26 mouse cellular contexts compared by ENCODE assay signal in genomic region chr11:80698721-80699120, GRCm38 (mm10).
"Had no signal": no experiment of that assay in that cellular context is flagged by ENCODE, and none has a peak within 500 bp of the region (broad histone marks: within the 10 kb centered on the region; RNA-seq: fewer than 3 reads in every experiment).

No protein-coding gene starts in this region.

- H3K9me3 ChIP-seq: heart, embryonic 10.5 days; heart, embryonic 12.5 days; hindbrain, embryonic 10.5 days; hindbrain, embryonic 12.5 days; limb, embryonic 10.5 days; limb, embryonic 12.5 days; liver, embryonic 13.5 days had no signal

- ATAC-seq: hindbrain, embryonic 16.5 days; inflammation-experienced regulatory T-cells, adult 6 months; intestine, postnatal 0 days had no signal

- H3K9ac ChIP-seq: heart, embryonic 12.5 days; hindbrain, embryonic 12.5 days; hindbrain, embryonic 14.5 days; limb, embryonic 12.5 days; liver, embryonic 13.5 days had no signal

- H3K4me3 ChIP-seq: gastrocnemius, adult 2 months; heart, adult 2 months; heart, embryonic 10.5 days; heart, embryonic 12.5 days; hindbrain, embryonic 10.5 days; hindbrain, embryonic 12.5 days; layer of hippocampus, adult 2 months; left cerebral cortex, adult 2 months; limb, embryonic 10.5 days; limb, embryonic 12.5 days; liver, embryonic 13.5 days had no signal

- H3K27ac ChIP-seq: gastrocnemius, adult 2 months; heart, adult 2 months; heart, embryonic 10.5 days; hindbrain, embryonic 10.5 days; hindbrain, embryonic 12.5 days; hindbrain, embryonic 14.5 days; kidney, postnatal 0 days; layer of hippocampus, adult 2 months; left cerebral cortex, adult 2 months; limb, embryonic 10.5 days; limb, embryonic 12.5 days; liver, embryonic 13.5 days had no signal

- H3K36me3 ChIP-seq: heart, embryonic 10.5 days; heart, embryonic 12.5 days; hindbrain, embryonic 10.5 days; hindbrain, embryonic 12.5 days; limb, embryonic 10.5 days; limb, embryonic 12.5 days; liver, embryonic 13.5 days had no signal

- H3K4me1 ChIP-seq: hindbrain, embryonic 10.5 days; hindbrain, embryonic 12.5 days; limb, embryonic 12.5 days; liver, embryonic 13.5 days had no signal

- H3K27me3 ChIP-seq: heart, embryonic 12.5 days; hindbrain, embryonic 12.5 days; liver, embryonic 13.5 days had no signal

- DNase-seq: gastrocnemius, adult 2 months; gastrocnemius, postnatal 10 days; gastrocnemius, postnatal 25 days; heart, adult 2 months; heart, postnatal 10 days; heart, postnatal 4 days; kidney, adult 18-20 months; kidney, adult 8-10 months; kidney, postnatal 14 days; kidney, postnatal 36 days; liver; liver, embryonic 13.5 days had no signal

- H3K4me2 ChIP-seq: heart, embryonic 12.5 days; hindbrain, embryonic 12.5 days; hindbrain, embryonic 14.5 days; limb, embryonic 12.5 days; liver, embryonic 11.5 days; liver, embryonic 13.5 days had no signal
